Mouse (Mus musculus): ENCODE measurements around the gene Prrc2b.
A peak's percentile ranks its signal among the peaks of the same experiment; 100 is the strongest.

Gene Prrc2b

DNA sequence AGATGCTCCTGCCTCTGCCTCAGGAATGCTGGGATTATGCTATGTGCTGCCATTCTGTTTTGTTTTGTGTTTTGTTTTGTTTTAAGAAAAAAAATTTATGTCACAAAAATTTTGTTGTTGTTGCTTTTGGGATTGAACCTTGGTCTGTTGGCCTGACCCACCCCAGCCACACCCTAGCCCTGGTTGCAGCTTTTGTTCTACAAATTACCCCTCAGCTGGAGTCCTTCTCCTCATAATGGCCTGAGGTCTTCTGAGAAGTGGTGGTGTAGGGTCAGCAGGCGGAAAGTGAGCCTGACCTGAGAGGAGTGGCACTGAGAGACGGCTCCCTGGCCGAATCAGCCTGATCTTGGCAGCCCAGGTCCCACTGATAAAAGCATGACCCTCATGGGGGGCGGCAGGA, 11.8 kb downstream of the Prrc2b start:
- DNase-seq, result no peak

DNA sequence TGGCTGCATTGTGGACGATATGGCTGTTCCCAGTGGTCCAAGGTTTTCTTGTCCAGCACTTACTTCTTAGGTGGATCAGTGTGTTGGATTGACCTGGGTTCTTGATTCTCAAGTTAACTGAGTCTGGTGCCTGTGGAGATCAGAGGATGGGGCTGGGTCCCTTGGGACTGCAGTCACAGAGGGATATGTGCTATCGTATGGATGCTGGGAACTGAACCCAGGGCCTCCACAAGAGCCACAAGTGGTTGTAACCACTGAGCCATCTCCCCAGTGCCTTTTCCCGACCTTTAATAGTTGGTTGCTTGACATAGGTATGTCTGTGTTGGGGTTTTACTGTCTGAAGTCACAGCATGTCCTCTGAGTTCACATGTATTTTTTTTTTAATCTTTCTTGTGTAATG, 12.2 kb downstream of the Prrc2b start:
- no peak for DNase-seq

DNA sequence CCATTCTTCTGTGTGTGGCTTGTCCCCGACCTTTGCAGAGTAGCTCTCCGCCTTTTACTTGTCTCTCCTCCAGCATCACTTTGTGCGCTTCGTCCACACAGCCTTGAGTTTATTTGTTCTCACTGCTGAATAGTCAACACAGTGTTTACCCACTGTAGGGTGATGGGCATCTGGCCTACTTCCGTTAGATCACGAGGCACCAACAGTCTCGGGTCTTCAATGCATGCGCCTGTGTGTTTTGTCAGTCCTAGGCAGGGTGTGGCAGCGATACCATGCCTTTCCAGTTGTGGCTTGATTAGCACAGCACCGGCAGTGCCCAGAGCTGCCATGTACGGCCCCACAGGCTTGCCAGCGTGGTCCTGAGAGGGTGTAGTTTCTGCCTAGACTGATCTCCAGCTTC, 13.6 kb downstream of the Prrc2b start:
- no peak for DNase-seq

DNA sequence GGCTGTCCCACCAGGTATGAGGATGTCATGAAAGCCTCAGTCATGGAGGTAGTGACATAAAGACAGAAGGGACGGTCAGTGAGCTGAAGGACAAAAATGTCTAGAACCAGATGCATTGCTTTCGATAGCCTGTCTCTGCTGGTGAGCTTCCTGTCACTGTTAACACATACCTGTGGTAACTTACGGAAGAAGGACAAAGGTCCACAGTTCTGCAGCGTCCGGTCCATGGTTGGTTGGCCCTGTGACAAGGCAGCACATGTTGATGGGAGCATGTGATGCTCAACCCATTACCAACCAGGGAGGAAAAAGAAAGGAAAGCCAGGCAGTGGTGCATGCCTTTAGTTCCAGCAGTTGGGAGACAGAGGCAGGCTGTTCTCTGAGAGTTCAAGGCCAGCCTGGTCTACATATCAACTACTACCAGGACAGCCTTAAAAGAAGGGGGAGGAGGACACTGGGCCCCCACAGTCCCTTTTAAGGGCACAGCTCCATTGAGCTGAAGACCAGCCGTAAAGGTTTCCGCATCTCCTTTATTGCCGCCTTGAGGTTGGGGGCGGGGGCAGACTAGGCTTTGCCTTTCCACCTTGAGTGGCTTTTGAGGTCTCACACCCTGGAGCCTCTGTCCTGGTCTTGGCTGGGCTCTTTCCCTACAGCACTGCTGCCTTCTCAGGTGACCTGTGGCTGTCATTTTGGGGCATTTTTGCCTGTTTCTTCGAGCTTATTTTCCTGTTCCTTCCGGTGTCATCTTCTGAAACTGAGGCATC, 14.3 kb downstream of the Prrc2b start:
- DNase-seq, result no peak

DNA sequence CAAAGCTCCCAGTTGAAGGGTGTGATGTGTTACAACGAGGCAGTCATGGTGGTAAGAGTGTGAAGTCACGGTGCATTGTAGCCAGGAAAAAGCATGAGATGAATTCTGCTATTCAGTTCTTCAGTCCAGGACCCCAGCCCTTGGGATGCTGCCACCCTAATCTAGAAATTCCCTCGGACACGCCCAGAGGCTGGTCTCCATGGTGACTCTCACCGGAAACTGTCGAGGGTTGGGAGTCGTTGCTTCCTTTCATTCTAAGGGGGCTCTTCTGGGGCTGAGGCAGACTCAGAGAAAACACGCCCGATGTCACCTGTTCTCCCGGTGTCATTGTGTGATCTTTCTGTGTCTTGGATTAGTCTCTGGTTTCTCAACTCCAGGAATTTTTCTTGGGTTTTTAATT, 15.7 kb downstream of the Prrc2b start:
- DNase-seq, result no peak

DNA sequence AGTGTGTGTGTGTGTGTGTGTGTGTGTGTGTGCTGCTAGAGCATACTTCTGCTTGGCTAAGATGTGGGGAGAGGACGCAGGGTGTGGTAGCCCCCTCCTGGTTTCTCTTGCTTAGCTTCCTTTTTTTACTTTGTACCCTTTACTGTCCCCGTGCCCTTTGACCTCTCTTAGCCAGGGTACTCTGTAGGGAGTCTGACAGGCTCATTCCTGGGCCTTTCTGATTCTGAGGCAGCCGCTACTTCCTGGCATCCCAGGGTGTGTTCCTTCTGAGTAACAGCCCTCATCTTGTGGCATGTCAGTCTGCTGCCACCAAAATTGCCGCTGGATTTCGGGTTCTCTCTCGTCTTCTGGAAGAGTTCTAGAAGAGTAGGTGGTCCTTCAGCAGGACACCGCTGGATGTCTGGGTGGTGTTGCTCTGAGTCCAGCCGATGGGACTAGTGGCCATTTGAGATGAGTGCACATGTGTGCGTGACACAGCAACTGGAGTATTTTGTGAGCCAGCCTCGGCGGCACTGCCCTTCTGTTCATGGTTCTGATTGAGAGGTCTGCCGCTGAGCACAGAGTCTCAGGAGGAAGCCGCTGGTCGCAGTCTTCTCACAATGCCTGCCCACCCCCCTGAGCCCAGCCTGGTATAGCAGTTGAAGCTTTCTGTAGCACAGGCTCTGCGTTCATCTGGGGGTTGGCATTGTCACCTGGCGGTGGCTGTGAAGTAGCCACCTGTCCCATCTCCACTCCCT, 16.3 kb downstream of the Prrc2b start:
- DNase-seq, result no peak

DNA sequence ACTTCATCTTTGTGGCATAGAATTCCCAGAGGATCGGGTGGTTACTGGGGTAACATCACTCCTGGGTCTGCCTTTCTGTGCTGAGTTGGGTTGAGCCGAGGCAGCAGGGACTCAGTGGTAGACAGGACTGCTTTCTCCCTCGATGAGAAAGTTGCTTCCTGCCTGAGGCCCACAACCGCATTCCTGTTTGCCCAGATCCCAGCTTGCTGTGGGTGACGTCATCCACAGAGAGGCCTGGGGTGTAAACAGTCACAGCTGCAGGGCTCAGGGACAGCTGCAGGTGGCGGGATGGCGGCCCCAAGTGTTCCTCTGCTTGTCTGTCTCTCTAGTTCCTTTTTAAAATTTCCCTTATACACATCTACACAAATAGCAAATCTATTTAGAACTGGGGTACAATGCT, 16.9 kb downstream of the Prrc2b start:
- no peak for DNase-seq

DNA sequence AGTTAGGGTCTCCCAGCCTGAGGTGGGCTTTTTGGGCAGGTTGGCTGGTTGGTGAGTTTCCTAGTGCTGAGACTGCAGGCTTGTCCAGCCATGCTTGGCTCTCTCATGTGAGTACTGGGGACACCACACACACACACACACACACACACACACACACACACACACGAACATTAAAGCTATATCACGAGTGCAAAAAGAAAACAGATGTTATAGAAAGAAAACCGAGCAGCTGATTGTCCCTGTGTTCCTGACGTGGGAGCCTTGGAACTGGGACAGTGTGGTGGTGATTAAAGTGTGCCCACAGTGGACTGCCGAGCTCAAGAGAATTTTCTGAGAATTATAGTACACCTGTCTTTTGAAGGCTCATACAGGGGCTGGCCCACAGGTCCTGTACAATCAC, 18.4 kb downstream of the Prrc2b start:
- no peak for DNase-seq

DNA sequence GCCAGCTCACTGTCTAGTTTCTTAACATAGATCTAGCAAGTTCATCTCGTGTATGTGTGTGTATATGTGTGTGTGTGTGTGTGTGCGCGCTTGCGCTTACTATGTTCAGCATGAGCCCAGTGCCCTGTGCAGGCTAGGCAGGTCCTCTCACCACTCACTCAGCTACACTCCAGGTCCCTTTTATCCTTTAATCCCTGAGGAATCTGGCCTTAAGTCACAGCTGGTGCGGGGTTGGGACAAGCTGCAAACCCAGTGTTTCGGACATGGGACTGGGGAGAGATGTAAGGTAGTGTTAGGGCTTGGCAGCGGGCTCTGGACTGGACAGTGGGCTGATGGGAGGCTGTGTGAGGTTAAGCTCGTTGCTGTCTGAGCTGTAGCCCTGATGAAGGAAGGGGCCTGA, 19.1 kb downstream of the Prrc2b start:
- no peak for DNase-seq

DNA sequence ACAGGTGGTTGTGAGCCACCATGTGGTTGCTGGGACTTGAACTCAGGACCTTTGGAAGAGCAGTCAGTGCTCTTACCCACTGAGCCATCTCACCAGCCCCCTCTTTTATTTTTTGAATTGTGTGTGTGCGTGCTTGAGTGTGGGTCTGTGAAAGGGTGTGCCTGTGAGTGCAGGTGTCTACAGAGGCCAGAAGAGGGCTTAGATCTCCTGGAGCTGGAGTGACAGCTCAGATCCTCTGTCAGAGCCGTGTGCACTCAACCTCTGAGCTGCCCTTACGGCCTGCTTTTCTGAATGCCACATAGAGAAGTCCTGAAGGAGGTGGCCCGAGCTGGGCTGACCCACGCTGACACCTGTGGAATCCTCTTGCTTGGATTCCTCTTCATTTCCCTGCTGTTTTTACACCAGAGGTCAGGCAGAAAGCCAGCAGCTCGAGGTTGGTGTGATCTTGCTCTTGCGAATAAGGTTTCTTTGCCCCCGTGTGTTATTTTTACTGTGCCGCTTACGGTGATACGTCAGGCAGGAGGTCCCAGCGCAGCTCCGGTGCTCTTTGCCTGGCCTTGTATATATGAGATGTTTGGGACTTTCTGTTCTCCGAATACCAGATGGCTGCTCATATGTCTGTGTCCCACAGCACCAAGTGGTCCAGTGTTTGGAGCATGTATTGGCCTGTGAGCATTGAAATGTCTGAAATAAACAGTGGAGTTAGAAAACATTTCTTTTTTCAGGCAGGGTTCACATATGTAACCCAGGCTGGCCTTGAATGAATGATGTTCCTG, 21.0 kb downstream of the Prrc2b start:
- peak; percentile 67 for DNase-seq

DNA sequence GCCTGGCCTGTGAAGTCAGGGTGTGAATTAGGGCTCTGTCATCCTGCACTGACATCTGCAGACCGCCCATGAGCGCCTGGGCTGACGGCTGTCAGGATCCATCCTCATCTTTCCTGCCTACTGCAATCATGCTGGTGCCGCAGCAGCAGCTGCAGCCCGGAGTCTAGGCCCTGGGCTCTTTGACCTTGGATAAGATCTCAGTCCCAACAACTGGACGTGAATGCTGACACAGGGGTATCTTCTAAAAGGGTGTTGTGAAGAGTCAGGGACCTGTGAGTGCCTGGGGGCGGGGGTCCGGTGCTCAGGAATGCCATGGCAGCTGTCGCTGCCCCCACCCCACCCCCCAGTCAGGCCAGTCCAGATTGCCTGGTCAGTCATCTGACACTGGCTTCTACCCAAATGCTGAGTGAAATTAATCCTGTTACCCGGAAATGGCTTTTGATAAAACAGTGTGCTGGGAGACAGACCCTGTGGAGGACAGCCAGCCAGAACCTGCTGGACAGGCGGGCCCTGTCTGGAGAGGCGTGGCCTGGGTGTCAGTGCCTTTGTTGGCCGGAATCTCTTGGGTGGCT, 23.4 kb downstream of the Prrc2b start:
- DNase-seq, result peak; percentile 83

DNA sequence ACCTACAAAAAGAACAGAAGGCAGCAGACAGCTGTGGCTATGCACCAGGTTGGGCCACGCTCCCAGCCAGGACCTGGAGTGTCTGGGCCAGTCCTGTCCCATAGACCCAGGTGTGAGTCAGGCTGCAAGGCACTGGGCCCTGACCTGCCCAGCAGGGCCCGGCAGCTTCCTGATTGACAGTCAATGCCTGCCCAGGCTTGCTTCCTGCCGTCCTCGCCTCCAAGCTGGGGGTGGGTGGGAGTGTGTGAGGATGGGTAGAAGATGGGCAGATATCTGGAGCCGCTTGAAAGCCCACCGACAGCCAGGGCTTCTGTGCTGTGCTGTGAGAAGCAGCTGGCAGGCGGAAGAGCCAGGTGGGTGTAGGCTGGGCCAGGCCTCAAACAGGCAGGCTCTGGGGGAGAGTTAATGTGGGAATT, 24.2 kb downstream of the Prrc2b start:
- peak; percentile 81 for DNase-seq

DNA sequence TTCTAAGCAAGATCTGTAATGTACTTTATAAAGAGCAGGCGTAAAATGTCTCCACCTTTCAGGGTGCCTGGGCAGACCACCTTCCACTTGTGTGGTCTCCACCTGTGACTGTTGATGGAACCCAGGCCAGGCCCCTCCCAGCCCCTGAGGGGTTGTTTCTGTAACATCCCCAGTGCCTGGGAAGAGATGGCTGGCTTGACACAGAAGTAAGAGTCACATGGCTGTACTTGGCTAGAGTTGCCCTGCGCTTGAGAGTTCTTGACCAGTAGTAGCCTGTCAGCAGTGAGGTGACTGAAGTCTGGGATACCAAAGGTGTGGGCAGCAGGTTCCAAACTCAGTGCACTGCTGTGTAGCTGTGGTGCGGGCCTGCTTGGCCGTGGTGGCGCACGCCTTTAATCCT, 24.6 kb downstream of the Prrc2b start:
- no peak for DNase-seq

DNA sequence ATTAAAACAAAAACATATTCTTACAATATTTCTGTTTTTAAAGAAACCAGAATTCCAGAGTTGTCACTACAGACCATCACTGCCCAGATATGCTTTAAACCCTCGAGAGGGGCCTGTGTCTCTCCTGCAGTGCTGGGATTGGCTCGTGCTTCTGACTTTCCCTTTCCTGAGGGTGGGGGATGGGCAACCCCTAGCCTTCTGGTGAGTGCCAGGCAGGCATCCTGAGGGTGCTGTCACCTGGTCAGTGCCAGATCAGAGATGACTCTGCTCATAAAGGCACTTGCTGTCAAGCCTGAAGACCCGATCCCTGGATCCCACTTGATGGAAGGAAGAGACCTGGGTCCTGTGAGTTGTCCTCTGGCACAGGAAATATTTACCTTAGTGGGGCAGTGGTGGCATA, 26.0 kb downstream of the Prrc2b start:
- DNase-seq, result peak; percentile 71

DNA sequence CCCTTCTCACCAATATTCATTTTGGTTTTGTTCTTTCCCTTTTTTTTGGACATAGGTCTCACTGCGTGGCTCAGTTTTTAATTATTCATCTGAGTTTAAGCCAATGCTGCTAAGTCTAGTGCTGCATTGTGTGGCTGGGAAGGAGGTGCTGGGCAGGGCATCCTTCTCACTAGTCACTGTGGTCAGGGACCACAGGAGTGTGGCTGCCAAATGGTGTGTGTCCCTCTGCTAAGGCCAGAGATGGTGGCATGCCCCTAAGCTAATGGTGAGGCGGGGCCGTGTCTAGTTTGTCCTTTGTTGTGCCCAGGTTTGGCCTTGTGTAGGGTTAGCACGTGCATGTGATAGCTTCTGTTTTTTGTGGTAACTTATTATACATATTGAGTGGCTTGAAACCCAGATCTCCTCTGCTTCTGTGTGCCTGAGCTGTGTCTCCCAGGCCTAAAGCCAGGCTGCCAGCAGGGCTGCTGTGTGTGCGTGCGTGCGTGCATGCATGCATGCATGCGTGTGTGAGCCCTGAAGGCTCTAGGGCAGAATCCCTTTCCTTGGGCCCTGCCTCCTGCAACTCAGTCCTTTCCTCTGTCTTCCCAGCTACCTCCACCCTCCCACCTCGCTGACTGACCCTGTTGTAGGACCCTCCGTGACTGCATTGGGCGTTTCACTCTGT, 26.6 kb downstream of the Prrc2b start:
- no peak for DNase-seq

DNA sequence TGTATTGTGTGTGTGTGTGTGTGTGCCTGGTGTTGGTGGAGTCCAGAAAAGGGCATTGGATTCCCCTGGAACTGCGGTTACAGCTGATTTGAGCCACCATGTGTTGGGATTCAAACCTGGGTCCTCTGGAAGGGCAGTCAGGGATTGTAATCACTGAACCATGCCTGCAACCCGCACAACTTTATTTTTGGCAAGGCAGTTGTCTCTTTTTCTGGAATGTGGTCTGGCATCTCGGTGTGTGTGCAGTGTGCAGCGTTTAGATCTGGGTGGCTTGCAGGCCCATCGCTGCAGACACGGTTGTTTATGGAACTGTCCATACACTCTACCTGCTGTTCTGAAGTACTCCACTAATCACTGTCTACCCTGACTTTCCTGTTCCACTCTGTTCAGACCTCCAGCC, 28.5 kb downstream of the Prrc2b start:
- DNase-seq, result no peak

DNA sequence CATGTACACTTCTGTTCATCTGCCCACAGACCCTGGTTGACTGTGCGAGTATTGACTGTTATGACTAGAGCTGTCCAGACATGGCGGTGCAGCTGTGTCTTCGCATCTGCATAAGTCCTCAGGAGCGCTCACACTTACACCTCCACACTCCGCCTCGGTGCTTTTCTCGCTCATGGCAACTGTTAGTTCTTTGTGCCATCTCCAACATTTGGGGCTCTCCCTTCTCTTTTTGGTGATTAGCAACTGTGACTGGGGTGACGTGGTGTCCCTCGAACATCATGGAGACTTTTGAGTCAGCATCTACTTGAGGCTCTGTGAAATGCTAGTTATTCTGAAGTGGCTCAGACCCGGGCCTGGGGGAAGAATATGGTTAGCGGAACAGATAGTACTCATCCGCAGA, 29.2 kb downstream of the Prrc2b start:
- no peak for DNase-seq

DNA sequence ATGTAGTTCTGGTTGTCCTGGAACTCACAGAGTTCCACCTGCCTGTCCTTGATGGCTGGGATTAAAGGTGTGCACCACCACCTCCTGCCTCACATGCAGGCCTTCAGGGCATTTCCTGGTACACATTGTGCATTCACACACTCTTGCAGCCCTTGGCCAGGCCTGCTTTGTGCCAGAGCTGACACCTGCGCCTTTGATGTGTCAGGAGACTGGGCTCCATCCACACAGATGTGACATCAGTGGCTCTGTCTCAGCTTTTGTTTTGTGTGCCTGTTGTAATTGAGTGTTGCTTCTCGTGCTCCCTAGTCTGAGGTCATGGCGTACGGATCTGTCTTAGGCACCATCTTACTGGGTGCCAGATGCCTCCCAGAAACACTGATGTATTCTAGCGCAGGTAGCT, 30.5 kb downstream of the Prrc2b start:
- no peak for DNase-seq

DNA sequence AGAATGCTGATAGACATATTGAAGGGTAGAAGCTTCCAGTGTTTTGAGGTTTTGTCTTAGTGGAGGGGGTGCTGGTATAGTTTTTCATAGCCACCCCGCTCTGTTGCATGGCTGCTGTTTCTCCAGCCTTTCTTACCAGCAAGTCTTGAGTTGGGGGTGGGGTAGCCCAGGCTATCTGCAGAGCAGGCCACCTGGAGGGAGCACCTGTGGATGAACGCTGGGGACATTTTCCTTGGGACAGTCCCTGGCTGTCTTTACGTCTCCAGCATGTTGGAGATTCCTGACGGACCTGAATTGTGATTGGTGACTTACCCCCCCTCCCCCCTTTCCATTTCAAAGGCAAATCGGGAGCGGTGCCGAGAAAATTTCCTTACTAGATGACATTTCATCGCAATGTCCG, 31.2 kb downstream of the Prrc2b start:
- DNase-seq, result no peak

DNA sequence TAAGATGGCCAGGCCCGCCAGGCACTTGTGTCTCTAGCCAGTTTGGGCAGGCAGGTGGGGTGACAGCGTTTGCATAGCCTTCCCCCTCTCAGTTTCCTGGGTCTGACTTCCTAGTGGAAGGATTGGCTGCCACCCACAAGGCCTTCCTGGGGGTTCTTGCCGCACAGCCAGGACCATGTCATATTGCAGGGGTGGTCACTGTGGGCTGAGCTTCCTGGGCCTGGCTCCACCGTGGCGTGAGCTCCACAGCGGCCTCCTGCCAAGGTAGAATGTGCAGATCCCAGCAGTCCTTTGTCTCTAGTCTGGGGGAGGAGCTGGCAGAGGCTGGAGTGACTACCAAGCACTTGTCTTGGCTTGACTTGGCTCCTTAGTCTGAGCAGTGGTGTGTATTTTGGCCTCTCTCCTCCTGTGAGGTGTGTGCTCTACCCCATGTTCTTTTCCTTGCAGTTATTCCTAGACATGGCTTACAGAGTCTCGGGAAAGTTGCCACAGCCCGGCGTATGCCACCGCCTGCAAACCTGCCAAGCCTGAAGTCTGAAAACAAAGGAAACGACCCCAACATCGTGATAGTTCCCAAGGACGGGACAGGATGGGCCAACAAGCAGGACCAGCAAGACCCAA, 31.9 kb downstream of the Prrc2b start:
- DNase-seq, result peak; percentile 69

DNA sequence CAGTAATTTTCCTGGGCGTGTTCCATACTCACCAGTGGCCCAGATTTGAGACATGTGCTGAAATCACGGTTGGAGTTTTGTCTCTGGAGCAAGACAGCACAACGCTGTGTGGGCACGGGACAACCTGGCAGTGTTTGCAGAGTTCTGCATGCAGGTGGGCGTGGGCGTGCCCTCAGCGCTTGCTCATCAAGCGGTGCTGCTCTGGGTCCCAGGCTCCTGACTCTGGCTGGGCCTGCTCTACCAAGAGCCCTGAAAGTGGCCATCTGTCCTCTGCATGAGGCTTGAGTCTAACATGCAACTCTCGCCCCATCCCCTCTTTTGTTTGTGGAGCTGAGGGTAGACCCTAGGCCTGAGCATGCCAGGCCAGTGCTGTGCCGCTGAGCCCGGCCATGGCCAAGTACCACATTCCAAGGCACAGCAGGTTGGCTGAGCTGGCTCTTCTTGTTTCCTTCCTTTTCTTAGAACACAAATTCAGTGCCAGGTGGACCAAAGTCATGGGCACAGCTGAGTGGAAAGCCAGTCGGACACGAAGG, 36.2 kb downstream of the Prrc2b start:
- peak; percentile 81 for DNase-seq

DNA sequence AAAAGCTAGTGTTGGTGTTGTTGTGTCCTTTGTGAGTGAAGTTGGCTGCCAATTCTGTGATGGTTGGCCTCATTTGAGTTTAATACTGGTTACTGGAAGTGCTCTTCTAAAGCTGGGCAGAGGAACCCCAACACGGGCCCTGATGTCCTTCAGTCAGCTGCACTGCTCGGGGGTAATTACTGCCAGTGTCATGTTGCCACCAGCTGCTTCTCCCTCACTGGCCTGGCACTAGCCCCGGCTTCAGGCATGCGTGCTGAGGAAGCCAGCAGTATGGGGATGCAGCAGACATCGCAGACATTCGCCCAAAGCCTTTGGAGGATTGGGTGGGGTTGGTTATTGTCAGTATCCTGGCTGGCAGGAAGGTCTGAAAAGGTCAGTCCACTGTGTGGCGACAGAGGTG, 36.8 kb downstream of the Prrc2b start:
- DNase-seq, result no peak

Measured in cerebellum, adult 9-10 months (tissue).